Mouse (Mus musculus): ENCODE data around the gene Rapgef5. TPM values are rescaled to one million over a fixed set of nuclear protein-coding genes. Genes with fewer than 3 reads are reported as not detected.

The Rapgef5 gene
- total and polyA plus RNA-seq, 3 experiments = 4.2 to 6.8 (median 4.8) TPM

DNA sequence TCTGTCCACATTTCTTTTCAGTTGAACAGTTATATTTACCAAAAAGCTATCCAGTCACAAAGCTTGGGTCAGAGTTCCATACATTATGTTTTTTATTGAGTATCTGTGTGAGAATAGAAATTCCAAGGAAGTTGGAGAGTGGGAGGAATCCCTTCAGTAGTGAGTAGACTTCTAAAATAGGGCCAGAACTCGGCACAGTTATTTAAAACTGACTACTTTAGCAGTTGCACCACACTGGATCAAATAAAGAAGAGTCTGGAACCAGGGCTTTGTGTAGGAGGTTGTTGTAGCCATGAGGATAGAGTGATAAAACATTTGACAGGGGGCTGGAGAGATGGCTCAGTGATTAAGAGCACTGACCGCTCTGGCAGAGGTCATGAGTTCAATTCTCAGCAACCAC is 129.5 kb downstream of the Rapgef5 start:
- dilution Hi-C loops (cut with MboI; ENCODE audit: extremely low pct_ligation_motif_present, extremely low pct_unique_long_range_greater_than_20kb, low sequenced_read_pairs) (no loop called here), in situ Hi-C loops (cut with MboI; ENCODE audit: low pct_ligation_motif_present, low pct_unique_long_range_greater_than_20kb, low sequenced_read_pairs) (no loop called here)
- H3K27ac ChIP-seq (ENCODE audit: insufficient read depth, low read depth) = no peak overlapping the region
- H3K79me2 ChIP-seq (replicated peaks; ENCODE audit: control insufficient read depth, extremely low read depth, insufficient read depth, poor library complexity, severe bottlenecking) = no peaks in the 10 kb centered on the region
- TF ChIP-seq HCFC1 (IDR thresholded peaks at IDR 0.05; ENCODE audit: low read depth, low read length) (no peak), MAZ (IDR thresholded peaks at IDR 0.05; ENCODE audit: low read depth, low read length) (no peak)
- no peaks in the 10 kb centered on the region for H3K27me3 ChIP-seq (replicated peaks)
- H3K36me3 ChIP-seq (replicated peaks in 1 of 2; ENCODE audit: control insufficient read depth in 1 of 2, insufficient read depth in 1 of 2, low read length in 1 of 2) = peaks cover 0 to 2% of the 10 kb centered on the region in 2 experiments
- H3K9ac ChIP-seq (ENCODE audit: insufficient read depth, low read depth) = no peak overlapping the region
- DNase-seq (ENCODE audit: extremely low read depth) = no peak
- H3K4me3 ChIP-seq (replicated peaks in 1 of 3; ENCODE audit: low read depth in 2 of 3, low read length in 2 of 3, poor library complexity in 1 of 3) = no peak overlapping the region
- H3K4me1 ChIP-seq (ENCODE audit: control insufficient read depth in 1 of 2, insufficient read depth in 2 of 2) = no peaks in the 10 kb centered on the region
- H3K4me2 ChIP-seq (ENCODE audit: insufficient read depth, low read depth, poor library complexity, severe bottlenecking) = no peak overlapping the region
- H3K9me3 ChIP-seq (replicated peaks; ENCODE audit: low read length) = no peaks in the 10 kb centered on the region

DNA sequence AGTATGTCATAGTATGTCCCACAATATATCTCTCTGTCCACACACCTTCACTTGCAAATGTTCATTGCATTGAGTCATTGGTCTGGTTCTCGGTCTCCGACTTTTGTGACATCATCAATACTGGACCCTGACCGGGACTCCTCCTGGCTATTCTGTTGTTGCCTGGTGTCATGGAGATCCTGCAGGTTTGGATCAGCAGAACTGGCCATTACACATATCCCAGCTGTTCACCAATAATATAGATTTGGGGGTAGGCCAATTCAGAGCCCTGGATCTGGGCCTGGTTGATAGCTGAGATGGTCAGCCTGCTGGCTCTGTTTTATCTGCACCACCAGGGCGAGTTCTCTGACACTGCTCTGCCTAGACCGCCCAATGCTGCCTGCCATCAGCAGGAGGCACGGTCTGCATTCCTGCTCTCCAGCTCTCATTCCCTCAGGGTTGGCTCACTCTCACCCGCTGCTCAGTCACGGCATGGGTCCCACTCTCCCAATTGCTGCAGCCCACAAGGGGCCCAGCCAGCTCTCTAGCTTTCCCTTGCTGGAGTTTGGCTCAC is 137.7 kb downstream of the Rapgef5 start:
- TF ChIP-seq IRF4 (IDR thresholded peaks at IDR 0.05; ENCODE audit: low read depth, low read length) (no peak), EP300 (IDR thresholded peaks at IDR 0.05; ENCODE audit: low read length) (no peak), ZKSCAN1 (IDR thresholded peaks at IDR 0.05; ENCODE audit: borderline replicate concordance, low read depth, low read length) (no peak), CHD1 (IDR thresholded peaks at IDR 0.05; ENCODE audit: low read depth, low read length) (no peak), JUN (IDR thresholded peaks at IDR 0.05; ENCODE audit: insufficient read depth, low read depth, low read length) (no peak), KAT2A (IDR thresholded peaks at IDR 0.05; ENCODE audit: insufficient replicate concordance, low read length) (no peak), JUND (conservative IDR thresholded peaks at IDR 0.05; ENCODE audit: low read depth, low read length) (no peak), SIN3A (IDR thresholded peaks at IDR 0.05; ENCODE audit: low read length) (no peak), HCFC1 (IDR thresholded peaks at IDR 0.05; ENCODE audit: low read depth, low read length) (no peak)
- no peaks in the 10 kb centered on the region for H3K9me3 ChIP-seq (replicated peaks; ENCODE audit: low read length)
- no peak overlapping the region for H3K9ac ChIP-seq (ENCODE audit: insufficient read depth, low read depth)
- H3K4me2 ChIP-seq (ENCODE audit: insufficient read depth, low read depth, poor library complexity, severe bottlenecking) = no peak overlapping the region
- no peak overlapping the region for H3K4me3 ChIP-seq (replicated peaks in 1 of 3; ENCODE audit: low read depth in 2 of 3, low read length in 2 of 3, poor library complexity in 1 of 3)
- dilution Hi-C loops (cut with MboI; ENCODE audit: extremely low pct_ligation_motif_present, extremely low pct_unique_long_range_greater_than_20kb, low sequenced_read_pairs) (no loop called here), in situ Hi-C loops (cut with MboI; ENCODE audit: low pct_ligation_motif_present, low pct_unique_long_range_greater_than_20kb, low sequenced_read_pairs) (no loop called here)
- DNase-seq (ENCODE audit: extremely low read depth) = no peak
- no peak overlapping the region for H3K27ac ChIP-seq (ENCODE audit: insufficient read depth, low read depth)
- no peaks in the 10 kb centered on the region for H3K27me3 ChIP-seq (replicated peaks)
- no peaks in the 10 kb centered on the region for H3K4me1 ChIP-seq (ENCODE audit: control insufficient read depth in 1 of 2, insufficient read depth in 2 of 2)
- H3K79me2 ChIP-seq (replicated peaks; ENCODE audit: control insufficient read depth, extremely low read depth, insufficient read depth, poor library complexity, severe bottlenecking) = no peaks in the 10 kb centered on the region
- peaks cover 0 to 4% of the 10 kb centered on the region in 2 experiments for H3K36me3 ChIP-seq (replicated peaks in 1 of 2; ENCODE audit: control insufficient read depth in 1 of 2, insufficient read depth in 1 of 2, low read length in 1 of 2)

DNA sequence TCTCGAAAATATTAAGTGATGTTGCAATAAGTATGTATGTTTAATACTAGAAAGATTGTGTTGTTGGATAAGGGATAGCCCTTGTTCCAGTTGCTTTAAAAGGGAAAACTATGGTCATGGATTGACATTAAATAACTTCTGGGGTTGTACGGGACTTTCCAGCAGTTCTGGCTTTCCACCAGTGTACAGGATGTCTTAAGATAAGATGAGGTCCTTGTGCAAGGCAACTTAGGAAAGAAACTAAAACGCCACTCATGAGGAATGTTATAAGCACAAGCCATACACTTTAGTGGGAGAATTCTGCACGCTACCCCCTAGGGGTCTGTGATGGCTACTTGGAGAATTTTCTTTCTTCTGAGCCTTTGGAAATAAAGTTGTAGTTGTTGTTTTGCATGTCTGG is 140.7 kb downstream of the Rapgef5 start:
- Histone ChIP-seq H3K9me3 (replicated peaks; ENCODE audit: low read length) (no peaks in the 10 kb centered on the region), H3K4me3 (replicated peaks in 1 of 3; ENCODE audit: low read depth in 2 of 3, low read length in 2 of 3, poor library complexity in 1 of 3) (no peak overlapping the region), H3K27ac (ENCODE audit: insufficient read depth, low read depth) (no peak overlapping the region), H3K4me2 (ENCODE audit: insufficient read depth, low read depth, poor library complexity, severe bottlenecking) (no peak overlapping the region), H3K4me1 (ENCODE audit: control insufficient read depth in 1 of 2, insufficient read depth in 2 of 2) (no peaks in the 10 kb centered on the region), H3K9ac (ENCODE audit: insufficient read depth, low read depth) (no peak overlapping the region), H3K36me3 (replicated peaks in 1 of 2; ENCODE audit: control insufficient read depth in 1 of 2, insufficient read depth in 1 of 2, low read length in 1 of 2) (peaks cover 0 to 2% of the 10 kb centered on the region in 2 experiments), H3K27me3 (replicated peaks) (no peaks in the 10 kb centered on the region), H3K79me2 (replicated peaks; ENCODE audit: control insufficient read depth, extremely low read depth, insufficient read depth, poor library complexity, severe bottlenecking) (no peaks in the 10 kb centered on the region)
- dilution Hi-C loops (cut with MboI; ENCODE audit: extremely low pct_ligation_motif_present, extremely low pct_unique_long_range_greater_than_20kb, low sequenced_read_pairs) = no loop called here
- in situ Hi-C loops (cut with MboI; ENCODE audit: low pct_ligation_motif_present, low pct_unique_long_range_greater_than_20kb, low sequenced_read_pairs) = no loop called here
- no peak for DNase-seq (ENCODE audit: extremely low read depth)
- TF ChIP-seq ELF1 (IDR thresholded peaks at IDR 0.05; ENCODE audit: low read depth, low read length) (no peak), JUN (IDR thresholded peaks at IDR 0.05; ENCODE audit: insufficient read depth, low read depth, low read length) (no peak), POLR2AphosphoS2 (IDR thresholded peaks at IDR 0.05; ENCODE audit: low read depth, low read length) (no peak), E2F4 (IDR thresholded peaks at IDR 0.05; ENCODE audit: insufficient replicate concordance, low read depth, low read length) (no peak), CHD2 (IDR thresholded peaks at IDR 0.05; ENCODE audit: low read length) (no peak), HCFC1 (IDR thresholded peaks at IDR 0.05; ENCODE audit: low read depth, low read length) (no peak), MEF2A (IDR thresholded peaks at IDR 0.05; ENCODE audit: borderline replicate concordance, low read depth, low read length) (no peak), IRF4 (IDR thresholded peaks at IDR 0.05; ENCODE audit: low read depth, low read length) (no peak), JUND (conservative IDR thresholded peaks at IDR 0.05; ENCODE audit: low read depth, low read length) (no peak), GABPA (IDR thresholded peaks at IDR 0.05; ENCODE audit: insufficient replicate concordance, low read depth, low read length) (no peak), TCF12 (IDR thresholded peaks at IDR 0.05; ENCODE audit: low read depth, low read length) (no peak), NELFE (IDR thresholded peaks at IDR 0.05; ENCODE audit: low read depth, low read length) (no peak), MAFK (IDR thresholded peaks at IDR 0.05; ENCODE audit: insufficient replicate concordance, low read length) (no peak), MXI1 (IDR thresholded peaks at IDR 0.05; ENCODE audit: low read depth, low read length) (no peak), UBTF (IDR thresholded peaks at IDR 0.05; ENCODE audit: low read depth, low read length) (no peak), RCOR1 (conservative IDR thresholded peaks at IDR 0.05; ENCODE audit: low read depth, low read length) (no peak), USF2 (conservative IDR thresholded peaks at IDR 0.05; ENCODE audit: low read depth, low read length) (no peak), EP300 (IDR thresholded peaks at IDR 0.05; ENCODE audit: low read length) (no peak), CHD1 (IDR thresholded peaks at IDR 0.05; ENCODE audit: low read depth, low read length) (no peak)

All from CH12.LX (cell line).